Mouse (Mus musculus) megakaryocyte progenitor cell, adult 5-6 weeks (primary cell): ENCODE measurements at regions not wholly inside any gene's neighbourhood (a gene's known extent, or its start where the extent isn't known, plus 50 kb on each side); places are given as distances from the start of the nearest gene placed in this dataset.
A peak's percentile ranks its signal among the peaks of the same experiment; 100 is the strongest.

ENCODE experiments used
- ATAC-seq: replicated peaks from 2 replicates; pipeline ENCODE4 v1.8.0; 2016; ENCODE audit warnings: mild to moderate bottlenecking, moderate TSS enrichment, inconsistent platforms; ENCODE audit not compliant: poor library complexity

- ATAC-seq = peak; percentile 47
Measured at GRCm38 (mm10) chr17:83936677-83937076, 88.9 kb upstream of the Haao start.

GRCm38 (mm10) chr17:83935969-83936368 lies 88.2 kb upstream of the Haao start:
- ATAC-seq = no peak

GRCm38 (mm10) chr17:83935232-83935631 lies 87.5 kb upstream of the Haao start:
- ATAC-seq = no peak

- no peak for ATAC-seq
Measured at GRCm38 (mm10) chr17:83933743-83934142, 86.0 kb upstream of the Haao start.

- no peak for ATAC-seq
Measured at GRCm38 (mm10) chr17:83930401-83930800, 82.6 kb upstream of the Haao start.

- no peak for ATAC-seq
Measured at GRCm38 (mm10) chr17:83927749-83928387, 80.1 kb upstream of the Haao start.

- peak; percentile 56 for ATAC-seq
Measured at GRCm38 (mm10) chr17:83924259-83924922, 76.6 kb upstream of the Haao start.

GRCm38 (mm10) chr17:83920894-83921293 lies 73.1 kb upstream of the Haao start:
- ATAC-seq = no peak

GRCm38 (mm10) chr17:83920225-83920624 lies 72.5 kb upstream of the Haao start:
- ATAC-seq = no peak

- peak; percentile 33 for ATAC-seq
Measured at GRCm38 (mm10) chr17:83918413-83919139, 70.8 kb upstream of the Haao start.

- ATAC-seq = no peak
Measured at GRCm38 (mm10) chr17:83917781-83918180, 70.0 kb upstream of the Haao start.

GRCm38 (mm10) chr17:83916684-83917166 lies 69.0 kb upstream of the Haao start:
- ATAC-seq = peak; percentile 67

GRCm38 (mm10) chr17:83915034-83915433 lies 67.3 kb upstream of the Haao start:
- ATAC-seq = no peak

GRCm38 (mm10) chr17:83914603-83915002 lies 66.8 kb upstream of the Haao start:
- 0 out of 2 replicates have a peak, but pooled peaks have one; percentile 26 for ATAC-seq

GRCm38 (mm10) chr17:83913711-83914415 lies 66.1 kb upstream of the Haao start:
- no peak for ATAC-seq

- ATAC-seq = no peak
Measured at GRCm38 (mm10) chr17:83912421-83912820, 64.7 kb upstream of the Haao start.

- ATAC-seq = peak; percentile 58
Measured at GRCm38 (mm10) chr17:83908811-83909210, 61.0 kb upstream of the Haao start.

- peak; percentile 15; the same call in 1 of the 2 replicates for ATAC-seq
Measured at GRCm38 (mm10) chr17:83907538-83907937, 59.8 kb upstream of the Haao start.

- peak; percentile 37 for ATAC-seq
Measured at GRCm38 (mm10) chr17:83906751-83907537, 59.2 kb upstream of the Haao start.

- ATAC-seq = peak; percentile 82
Measured at GRCm38 (mm10) chr17:83903467-83903866, 55.7 kb upstream of the Haao start.
